8 mouse cellular contexts compared by ENCODE assay signal in the genomic region with DNA sequence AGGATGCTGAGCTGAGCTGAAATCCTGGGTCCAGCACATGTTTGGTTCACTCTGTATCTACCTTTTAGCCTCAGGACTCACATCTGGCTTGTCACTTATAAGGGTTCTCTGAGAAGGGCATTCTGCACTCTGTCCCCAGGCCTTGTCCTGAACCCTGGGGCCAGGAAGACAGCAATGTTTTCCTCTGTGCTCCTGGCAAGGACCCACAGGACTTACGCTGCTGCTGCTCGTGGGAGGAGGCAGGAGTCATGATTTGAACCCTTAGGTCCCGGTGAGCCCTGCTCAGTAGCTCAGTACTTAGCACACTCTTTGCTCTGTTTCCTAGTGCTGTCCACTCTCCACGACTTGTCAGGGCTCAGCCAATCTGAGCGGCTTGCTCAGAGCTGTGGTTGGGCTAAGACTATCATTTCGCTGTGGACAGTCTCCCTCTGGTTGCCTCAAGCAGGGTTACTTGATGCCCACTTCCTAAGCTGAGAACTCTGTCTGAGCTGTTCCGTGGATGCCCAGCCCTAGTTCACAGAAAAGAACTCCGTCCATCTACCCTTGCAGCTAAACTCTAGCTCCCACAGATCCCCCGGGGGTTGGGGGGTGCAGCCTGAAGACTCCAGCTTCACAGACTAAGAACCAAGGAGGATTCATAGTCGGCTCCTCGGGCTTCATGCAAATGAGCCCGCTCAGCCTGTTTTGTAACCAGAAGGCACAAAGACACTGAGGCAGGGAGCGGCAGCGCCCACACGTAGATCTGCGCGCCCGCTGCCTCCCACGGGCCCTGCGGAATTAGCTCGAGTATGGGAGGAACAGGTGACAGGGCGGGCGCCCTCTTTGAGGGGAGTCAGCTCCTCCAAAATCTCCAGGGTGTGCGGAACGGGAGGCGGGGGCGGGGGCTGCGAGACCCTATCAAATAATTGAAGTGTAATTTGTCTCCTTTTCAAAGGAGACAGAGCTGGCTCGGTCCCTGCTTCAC. TPM values are rescaled to one million over a fixed set of nuclear protein-coding genes. Genes with fewer than 3 reads are reported as not detected.
DNase-seq lines count a peak whose midpoint lies in the region; ATAC-seq and TF ChIP-seq lines count a peak whose summit lies in the region.

No protein-coding gene starts in this region.

- no peak for TF ChIP-seq POLR2A in ES-Bruce4 (IDR thresholded peaks at IDR 0.05; ENCODE audit: insufficient read depth, low read length)

- peak; percentile 30 for DNase-seq in R1 (ENCODE audit: low read depth, low spot score)
- DNase-seq in frontal cortex, postnatal 25 days (ENCODE audit: low spot score in 2 of 2): peak; percentile 67 to 70
- peak; percentile 81 to 83 for DNase-seq in layer of hippocampus, postnatal 36 days
- no peak for DNase-seq in cerebellum, adult 9-10 months
- no peak for DNase-seq in adrenal gland, postnatal 25 days
- no peak for DNase-seq in gastrocnemius, postnatal 25 days

- 4% methylated on average over 29 of the region's 29 CpGs for WGBS in neural tube, embryonic 14.5 days

- H3K4me2 ChIP-seq in neural tube, embryonic 14.5 days (ENCODE audit: low read depth, low read length): peak overlapping the region; percentile 58

- H3K4me3 ChIP-seq in ES-Bruce4 (ENCODE audit: low read depth, low read length): peak overlapping the region; percentile 19; the same call in 1 of the 2 replicates
- H3K4me3 ChIP-seq in neural tube, embryonic 14.5 days (ENCODE audit: low read depth, low read length): peak overlapping the region; percentile 26

- H3K27me3 ChIP-seq in ES-Bruce4 (ENCODE audit: control insufficient read depth, insufficient read depth, low read length, poor library complexity, severe bottlenecking): no peaks in the 10 kb centered on the region
- H3K27me3 ChIP-seq in neural tube, embryonic 14.5 days (ENCODE audit: control insufficient read depth, insufficient read depth, low read length): no peaks in the 10 kb centered on the region

- peak; percentile 59; the same call in 1 of the 2 replicates for ATAC-seq in neural tube, embryonic 14.5 days (ENCODE audit: low read depth)

- TF ChIP-seq EP300 in ES-Bruce4 (IDR thresholded peaks at IDR 0.05; ENCODE audit: insufficient read depth, low read depth, low read length): no peak

- no peaks in the 10 kb centered on the region for H3K4me1 ChIP-seq in ES-Bruce4 (ENCODE audit: control insufficient read depth, insufficient read depth, low read length)
- H3K4me1 ChIP-seq in neural tube, embryonic 14.5 days (ENCODE audit: control insufficient read depth, insufficient read depth, low read length): peaks cover 18% of the 10 kb centered on the region

- TF ChIP-seq CTCF in ES-Bruce4 (IDR thresholded peaks at IDR 0.05; ENCODE audit: low read depth, low read length): no peak

- H3K9me3 ChIP-seq in ES-Bruce4 (replicated peaks; ENCODE audit: control insufficient read depth, insufficient read depth, low read length, poor library complexity, severe bottlenecking): no peaks in the 10 kb centered on the region
- no peaks in the 10 kb centered on the region for H3K9me3 ChIP-seq in neural tube, embryonic 14.5 days (ENCODE audit: control insufficient read depth, low read length)

- no peak overlapping the region; the same call in 1 of the 2 replicates for H3K9ac ChIP-seq in ES-Bruce4 (ENCODE audit: low read depth, poor library complexity, severe bottlenecking)
- H3K9ac ChIP-seq in neural tube, embryonic 14.5 days (replicated peaks; ENCODE audit: low read depth, low read length): peak overlapping the region; percentile 54

- no peak overlapping the region for H3K27ac ChIP-seq in ES-Bruce4 (ENCODE audit: insufficient read depth, low read length)
- peak overlapping the region; percentile 74 for H3K27ac ChIP-seq in neural tube, embryonic 14.5 days (ENCODE audit: low read depth, low read length)

- no peaks in the 10 kb centered on the region for H3K36me3 ChIP-seq in ES-Bruce4 (ENCODE audit: control insufficient read depth, insufficient read depth, low read length, poor library complexity, severe bottlenecking)
- H3K36me3 ChIP-seq in neural tube, embryonic 14.5 days (ENCODE audit: control insufficient read depth, insufficient read depth, low read length): no peaks in the 10 kb centered on the region

RNA-seq across cellular contexts. Expression of a gene that starts 14.5 kb away (rescaled TPM):
- polyA plus RNA-seq in ES-Bruce4 (2011; ENCODE audit: insufficient read depth, insufficient read length, low read depth, missing spikeins): 0.32 and 0.48 TPM in 2 replicates
- 10 to 100 TPM; 55.1 to 57.5 TPM for total RNA-seq in layer of hippocampus, postnatal 36 days (2021)
- polyA plus RNA-seq in neural tube, embryonic 14.5 days (2014; fragmentation: Nextera tagmentation; extraction: Ambion mirVana): 12.8 and 17.5 TPM in 2 replicates
- total RNA-seq in adrenal gland, postnatal 25 days (2021): 0.52 and 1.1 TPM in 2 replicates
- total RNA-seq in gastrocnemius, postnatal 25 days (2021): 1 to 10 TPM; 1.4 to 2.3 TPM

RNA-seq across cellular contexts. Expression of a gene that starts 22.9 kb away (rescaled TPM):
- polyA plus RNA-seq in ES-Bruce4 (2011; ENCODE audit: insufficient read depth, insufficient read length, low read depth, missing spikeins): 15.2 and 16.1 TPM in 2 replicates
- 10 to 100 TPM; 28.3 to 28.8 TPM for total RNA-seq in layer of hippocampus, postnatal 36 days (2021)
- polyA plus RNA-seq in neural tube, embryonic 14.5 days (2014; fragmentation: Nextera tagmentation; extraction: Ambion mirVana): 24.2 and 25.4 TPM in 2 replicates
- total RNA-seq in adrenal gland, postnatal 25 days (2021): 41.0 and 41.5 TPM in 2 replicates
- 10 to 100 TPM; 11.6 to 16.6 TPM for total RNA-seq in gastrocnemius, postnatal 25 days (2021)

RNA-seq across cellular contexts. Expression of a gene that starts 58.9 kb away (rescaled TPM):
- not detected in 2 replicates for polyA plus RNA-seq in ES-Bruce4 (2011; ENCODE audit: insufficient read depth, insufficient read length, low read depth, missing spikeins)
- total RNA-seq in layer of hippocampus, postnatal 36 days (2021): under 1 TPM in 1 of 2 experiments, not detected in 1; 0.23 TPM
- polyA plus RNA-seq in neural tube, embryonic 14.5 days (2014; fragmentation: Nextera tagmentation; extraction: Ambion mirVana): 0.31 and 0.55 TPM in 2 replicates
- 0.21 TPM in 1 of 2 replicates, not detected in the other for total RNA-seq in adrenal gland, postnatal 25 days (2021)
- total RNA-seq in gastrocnemius, postnatal 25 days (2021): not detected

Comparison
In these comparisons a context has a peak if more than half of its experiments do, and no peak if none do; other contexts are left out.
1. DNase-seq: peak in R1 (single experiment), frontal cortex, postnatal 25 days (2 of 2) and layer of hippocampus, postnatal 36 days (2 of 2); none in cerebellum, adult 9-10 months (single experiment), adrenal gland, postnatal 25 days (single experiment) and gastrocnemius, postnatal 25 days (single experiment).
2. RNA of a gene that starts 14.5 kb away (total RNA-seq): 55.1 to 57.5 TPM in layer of hippocampus, postnatal 36 days; 1.4 to 2.3 TPM in gastrocnemius, postnatal 25 days and 0.52 to 1.1 TPM in adrenal gland, postnatal 25 days; every median in the first group is over 10 times any median in the second.